Mouse (Mus musculus) C2C12 (cell line): ENCODE measurements at regions not wholly inside any gene's neighbourhood (a gene's known extent, or its start where the extent isn't known, plus 50 kb on each side); places are given as distances from the start of the nearest gene placed in this dataset.
"Not testable (repeated sequence)": the region's sequence is repeated elsewhere in the genome, so short reads cannot be mapped to it uniquely, and the experiment has no call there.

Experiments
- CEBPB ChIP-seq: IDR thresholded peaks from one replicate; pipeline ENCODE4 v1.6.1; 2011; ENCODE audit warnings: low read depth, mild to moderate bottlenecking, control low read depth, moderate library complexity
- CTCF ChIP-seq: IDR thresholded peaks from one replicate; pipeline ENCODE4 v1.5.1; 2011; ENCODE audit not compliant: control insufficient read depth, insufficient read depth, insufficient read length
- MAX ChIP-seq: IDR thresholded peaks from one replicate; pipeline ENCODE4 v1.6.1; 2011; ENCODE audit warnings: mild to moderate bottlenecking, control low read depth
- USF1 ChIP-seq: IDR thresholded peaks from one replicate; pipeline ENCODE4 v1.6.1; 2011; ENCODE audit warnings: low read depth, mild to moderate bottlenecking, control low read depth, moderate library complexity

- TF ChIP-seq USF1, CEBPB, CTCF, MAX: not testable (repeated sequence)
Measured at GRCm38 (mm10) chr11:113173317-113173716, 391.3 kb downstream of the Sox9 start.
